Mouse (Mus musculus) c-Kit-positive CD71-positive TER-119-negative erythroid progenitor cells, embryonic 14.5 days (primary cell): ENCODE data around the gene Ankrd44.

Source experiments
- DNase-seq: peaks from one replicate; pipeline ENCODE4 v3.0.0-alpha.2; 2013; ENCODE audit warnings: low read depth

Ankrd44 gene

DNA sequence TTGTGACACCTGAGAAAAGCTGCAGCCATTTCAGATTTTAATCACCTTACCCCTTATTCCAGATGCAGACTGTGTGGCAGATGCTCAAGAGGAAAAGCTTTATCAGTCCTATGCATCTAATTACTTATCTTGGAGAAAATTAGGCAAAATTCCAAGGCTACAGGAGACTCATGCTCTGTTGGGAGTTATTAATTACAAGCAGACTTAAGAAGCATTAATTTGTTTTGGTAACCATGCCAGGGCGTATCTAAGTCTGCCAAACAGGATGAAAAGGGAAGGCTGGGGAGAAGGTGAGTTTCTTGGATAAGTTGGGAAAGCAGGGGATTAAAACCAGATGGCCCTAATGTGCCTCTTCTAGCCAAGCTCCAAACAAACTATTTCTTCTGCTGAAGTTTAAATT is 222.7 kb downstream of the Ankrd44 start:
- DNase-seq: no peak

DNA sequence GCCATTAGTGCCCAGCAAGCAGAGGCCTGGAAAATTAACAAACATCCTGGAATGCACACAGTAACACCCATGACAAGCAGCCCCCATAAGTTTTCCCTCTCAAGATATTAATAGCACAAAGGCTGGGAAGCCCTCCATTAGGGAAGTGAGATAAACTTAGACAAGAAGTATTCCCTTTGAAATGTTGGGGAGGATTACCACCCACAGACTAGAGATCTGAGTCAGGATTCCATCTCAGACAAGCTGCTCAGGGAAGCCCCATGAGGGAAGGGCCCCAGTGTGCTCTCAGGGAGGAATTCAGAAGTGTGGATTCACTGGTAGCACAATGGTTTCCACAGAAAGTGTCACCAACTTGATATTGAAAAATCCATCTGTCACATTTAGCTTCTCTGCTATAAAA is 223.3 kb downstream of the Ankrd44 start:
- no peak for DNase-seq

DNA sequence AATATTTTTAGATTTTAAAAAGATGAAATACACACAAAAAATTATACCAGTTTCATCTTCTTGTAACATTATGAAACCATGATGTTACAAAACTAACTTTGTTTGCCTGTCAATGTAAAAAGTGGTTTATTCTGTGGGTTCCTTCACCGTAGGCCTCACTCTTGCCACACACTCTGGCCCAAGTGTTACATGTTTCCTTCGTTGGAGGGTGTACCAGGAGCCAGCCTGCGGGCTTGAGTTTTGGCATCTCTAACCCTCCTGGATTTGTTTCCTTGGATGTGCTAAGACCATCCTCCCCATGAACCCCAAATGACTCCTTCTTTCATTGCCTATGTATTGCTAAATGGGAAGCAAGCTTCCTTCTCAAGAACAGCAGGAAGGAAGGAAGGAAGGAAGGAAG is 230.8 kb downstream of the Ankrd44 start:
- DNase-seq: no peak

DNA sequence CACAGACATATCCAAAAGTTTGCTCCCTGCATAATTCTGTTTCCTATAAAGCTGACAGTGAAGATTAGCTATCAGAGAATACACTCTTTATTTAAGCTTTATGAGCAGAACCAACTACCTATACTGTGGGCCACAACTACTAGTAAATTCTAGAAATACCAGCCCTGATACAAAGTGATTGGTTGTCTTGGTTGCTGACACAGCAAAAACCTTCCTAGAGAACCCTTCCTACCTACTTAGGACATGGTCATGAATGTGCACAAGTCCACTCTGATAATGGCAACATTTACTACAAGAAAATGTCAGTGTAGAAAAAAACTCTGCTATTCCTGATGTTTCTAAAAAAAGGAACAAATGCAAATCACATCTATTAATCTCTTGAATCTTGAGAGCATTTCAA is 234.4 kb downstream of the Ankrd44 start:
- no peak for DNase-seq

DNA sequence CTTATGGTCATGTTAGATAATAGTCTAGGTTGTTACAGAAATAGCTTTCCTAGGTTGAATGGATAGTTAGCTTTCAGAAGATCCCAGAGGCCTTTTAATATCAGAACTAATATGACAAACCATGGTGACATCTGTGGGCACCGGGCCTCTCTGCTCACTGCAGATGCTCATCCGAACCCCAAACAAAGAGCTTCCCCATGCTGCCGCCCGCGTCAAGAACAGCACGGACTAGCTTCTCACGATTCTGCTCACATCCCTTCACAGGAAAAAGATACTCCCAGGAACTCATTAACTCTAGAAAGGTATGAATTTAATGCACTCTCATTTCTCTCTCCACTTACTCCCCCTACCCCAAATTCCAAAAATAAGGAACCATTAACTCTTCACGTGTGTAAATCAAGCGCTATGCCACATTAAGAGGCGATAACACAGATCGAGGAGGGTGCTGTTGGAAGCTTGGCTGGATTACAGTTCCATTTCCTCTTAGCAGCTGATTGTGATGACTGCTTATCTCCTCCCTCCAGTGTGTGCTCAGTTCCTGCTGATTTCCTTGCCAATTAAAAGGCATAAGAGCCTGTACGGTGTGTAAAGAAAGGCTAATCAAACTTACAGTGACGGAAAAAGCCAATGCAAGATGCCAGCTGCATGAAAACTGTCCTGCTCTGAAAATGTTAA is 235.8 kb downstream of the Ankrd44 start:
- peak; percentile 9 for DNase-seq

DNA sequence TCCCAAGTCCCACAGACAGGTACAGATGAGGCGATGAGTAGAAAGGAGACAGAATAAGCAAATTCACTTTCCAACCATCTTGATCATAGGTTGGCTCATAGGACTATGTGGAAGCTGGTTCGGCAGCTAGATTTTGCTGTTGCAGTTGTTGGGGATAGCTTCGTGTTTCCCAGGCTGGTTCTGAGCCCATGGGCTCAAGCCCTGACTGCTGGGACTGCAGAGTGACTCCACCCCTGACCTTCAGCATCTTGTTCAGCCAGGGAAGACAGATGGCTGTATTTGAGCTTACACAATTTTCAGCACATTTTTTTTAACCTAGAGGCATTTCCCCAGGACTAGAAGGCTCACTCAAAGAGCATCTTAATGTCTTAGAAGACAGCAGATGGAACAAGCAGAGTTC is 237.7 kb downstream of the Ankrd44 start:
- DNase-seq: no peak

DNA sequence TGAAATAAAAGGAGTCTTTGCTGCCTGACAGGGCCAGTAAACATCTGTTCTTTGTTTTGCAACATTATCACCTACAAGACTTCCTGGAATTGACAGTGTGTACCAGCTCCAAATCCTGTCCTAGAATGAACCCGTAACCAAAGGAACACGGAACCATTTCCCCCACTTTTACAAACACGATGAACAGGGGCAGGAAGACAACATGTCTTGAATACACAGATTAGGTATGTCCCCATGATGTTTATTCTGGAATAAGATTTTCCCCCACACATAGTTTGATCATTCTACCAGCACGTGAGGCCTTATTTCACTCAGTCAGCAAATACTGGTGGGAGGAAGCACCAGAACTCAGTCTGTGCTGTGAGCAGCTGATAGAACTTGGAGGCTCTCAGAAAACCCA is 241.9 kb downstream of the Ankrd44 start:
- no peak for DNase-seq

DNA sequence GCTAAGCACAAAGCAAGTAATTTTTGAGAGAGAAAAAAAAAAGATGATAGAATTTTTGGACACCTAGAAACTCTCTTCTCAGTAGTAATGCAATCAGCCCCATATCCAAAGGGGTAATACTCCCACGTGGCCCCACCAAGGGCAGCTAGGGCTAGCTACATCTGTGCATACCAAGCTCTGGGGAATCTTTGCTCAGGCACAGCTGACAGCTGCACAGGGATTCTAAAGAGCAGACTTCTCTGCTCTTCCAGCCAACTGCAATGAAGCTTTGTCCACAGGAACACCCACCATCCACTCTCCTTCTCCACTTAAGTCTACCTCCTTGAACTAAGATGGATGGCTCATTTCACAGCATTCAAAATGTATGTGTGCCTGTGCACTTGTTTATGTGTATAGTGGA is 246.6 kb downstream of the Ankrd44 start:
- DNase-seq: no peak

DNA sequence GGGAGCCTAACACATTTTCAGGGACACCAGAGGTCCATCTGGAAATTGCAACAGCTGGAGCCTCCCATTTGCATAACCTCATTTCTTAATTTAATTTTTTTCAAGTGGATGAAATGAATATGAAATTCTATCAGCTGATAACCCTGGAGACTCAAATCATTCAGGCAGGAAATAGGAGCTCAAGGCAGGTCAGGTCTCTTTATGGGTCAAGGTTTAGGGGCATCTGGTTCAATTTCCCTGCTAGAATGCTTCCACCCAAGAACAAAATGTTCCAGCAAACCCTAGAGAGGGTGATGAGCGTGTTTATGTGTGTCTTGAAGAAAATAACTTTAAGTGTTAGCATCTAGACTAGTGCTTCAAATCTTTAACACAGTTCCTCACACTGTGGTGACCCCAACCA is 248.2 kb downstream of the Ankrd44 start:
- no peak for DNase-seq

DNA sequence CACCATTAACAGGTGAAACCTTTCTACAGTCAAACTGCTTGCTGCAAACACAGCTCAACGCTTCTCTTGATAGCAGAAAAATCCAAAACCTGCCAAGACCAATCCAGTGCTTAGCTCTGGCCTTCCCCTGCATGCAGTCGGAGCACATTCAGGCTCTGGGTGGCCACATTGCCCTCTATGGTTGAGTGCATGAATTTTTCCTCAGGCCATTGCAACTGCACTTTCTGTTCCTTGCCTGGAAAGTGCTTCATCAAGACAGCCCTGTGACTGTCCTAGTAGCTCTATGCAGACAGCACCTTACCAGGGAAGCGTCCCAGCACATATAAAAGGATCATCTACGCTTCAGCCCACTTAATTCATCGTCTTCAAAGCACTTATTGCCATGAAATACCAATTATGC is 250.7 kb downstream of the Ankrd44 start:
- no peak for DNase-seq

DNA sequence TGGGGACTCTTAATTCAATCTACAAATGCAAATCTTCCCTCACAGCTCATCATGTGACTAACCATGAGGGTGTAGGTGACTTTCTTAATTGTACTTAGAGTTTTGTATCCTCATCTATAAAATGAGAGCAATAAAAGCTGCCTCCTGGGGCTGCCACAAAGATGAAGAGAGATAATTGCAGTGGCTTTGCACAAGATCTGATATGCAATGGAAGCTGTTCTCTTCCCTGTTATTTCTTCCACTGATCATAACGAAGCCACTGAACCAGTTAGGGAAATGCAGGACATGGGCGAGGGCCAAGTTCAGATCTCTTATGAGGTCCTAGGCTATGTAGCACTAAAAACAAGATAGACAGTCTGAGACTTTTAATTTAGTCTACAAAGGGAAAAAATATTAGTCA is 258.2 kb downstream of the Ankrd44 start:
- no peak for DNase-seq

DNA sequence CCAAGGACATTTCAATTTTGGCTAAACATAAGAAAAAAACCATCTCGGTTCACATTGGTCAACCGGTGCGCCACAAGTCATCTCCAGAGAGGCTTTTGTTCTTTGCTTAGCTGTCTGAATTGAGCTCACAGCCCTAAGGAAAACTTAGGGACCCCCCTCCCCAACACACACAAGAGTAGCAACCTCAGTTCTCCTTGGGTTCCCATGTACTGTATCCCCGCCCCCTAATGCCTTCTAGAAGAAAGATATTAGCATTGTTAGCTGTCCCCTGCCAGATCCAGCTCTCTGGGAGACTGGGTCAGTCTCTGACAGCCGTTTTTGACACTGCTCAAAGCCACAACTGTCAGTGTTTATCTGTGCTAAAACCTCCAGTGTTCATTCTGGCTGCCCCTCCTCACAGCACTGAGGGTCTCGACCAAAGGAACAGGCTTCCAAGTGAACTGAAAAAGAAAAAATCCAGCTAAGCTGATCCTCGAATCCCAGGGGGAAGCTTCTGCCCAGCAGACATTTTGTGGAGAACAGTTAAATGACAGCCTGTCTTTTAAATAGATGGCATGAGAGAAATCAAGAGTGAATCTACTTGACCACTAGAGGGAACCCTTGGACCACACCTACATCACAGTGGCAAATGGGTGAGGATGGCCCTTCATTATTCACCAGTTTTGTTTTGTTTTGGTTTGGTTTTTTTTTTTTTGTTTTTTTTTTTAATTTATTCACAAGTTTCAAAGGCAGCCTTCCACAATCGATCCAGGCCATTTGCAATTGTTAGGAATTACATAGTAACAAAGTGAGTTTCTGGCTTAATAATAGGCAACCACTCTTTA is 260.4 kb downstream of the Ankrd44 start:
- DNase-seq: peak; percentile 40

DNA sequence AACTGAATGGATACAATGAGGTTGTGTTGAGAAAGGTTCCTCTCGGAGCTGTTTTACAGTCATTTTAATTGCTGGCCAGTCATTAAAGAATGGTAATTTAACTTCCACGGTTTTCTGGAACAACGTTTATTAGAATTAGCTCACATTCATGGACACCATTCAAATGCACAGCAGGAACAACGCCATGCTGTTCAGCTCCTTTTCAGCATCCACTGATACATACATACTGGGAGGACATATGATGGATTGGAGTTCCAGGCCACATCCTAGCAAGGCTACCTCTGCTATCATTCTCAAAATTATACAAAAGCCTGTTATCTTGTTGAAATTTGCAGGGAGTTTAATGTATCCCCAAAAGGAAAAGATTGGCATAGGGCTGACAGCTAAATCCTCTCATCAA is 261.1 kb downstream of the Ankrd44 start:
- no peak for DNase-seq

DNA sequence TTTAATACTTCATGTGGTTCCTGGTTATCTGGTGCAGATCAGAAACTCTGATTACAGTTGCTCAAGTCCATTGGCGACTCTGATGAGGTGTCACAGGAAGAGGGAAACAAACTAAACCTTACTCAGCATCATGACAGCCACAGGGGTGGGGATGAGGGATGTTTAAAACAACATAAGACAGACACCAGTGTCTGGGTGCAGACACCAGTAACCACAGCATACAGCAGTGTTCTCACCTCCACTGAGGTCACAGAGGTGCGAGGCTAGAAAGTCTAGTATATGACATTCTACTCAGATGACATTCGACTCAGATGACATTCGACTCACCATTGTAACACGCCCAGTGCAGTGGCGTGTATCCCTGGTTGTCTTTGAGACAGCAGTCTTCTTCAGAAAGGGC is 265.5 kb downstream of the Ankrd44 start:
- DNase-seq: no peak

DNA sequence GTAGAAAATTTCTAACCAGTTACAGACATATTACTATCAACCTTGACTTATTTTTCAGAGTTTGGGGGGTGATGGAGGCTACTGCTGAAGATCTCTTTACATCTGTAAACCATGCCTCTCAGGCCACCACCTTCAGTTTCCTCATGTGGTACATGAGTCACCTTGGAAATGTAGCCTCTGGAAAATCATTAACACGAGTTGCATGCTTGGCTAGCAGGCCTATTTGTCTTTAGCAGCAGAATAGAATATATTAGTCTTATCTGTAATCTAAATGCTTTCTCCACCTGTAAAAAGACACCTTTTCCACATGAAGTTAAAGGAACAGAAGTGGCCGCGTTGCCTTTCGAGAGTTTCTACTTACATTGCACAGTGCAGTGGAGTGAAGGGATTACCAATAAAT is 267.6 kb downstream of the Ankrd44 start:
- no peak for DNase-seq

DNA sequence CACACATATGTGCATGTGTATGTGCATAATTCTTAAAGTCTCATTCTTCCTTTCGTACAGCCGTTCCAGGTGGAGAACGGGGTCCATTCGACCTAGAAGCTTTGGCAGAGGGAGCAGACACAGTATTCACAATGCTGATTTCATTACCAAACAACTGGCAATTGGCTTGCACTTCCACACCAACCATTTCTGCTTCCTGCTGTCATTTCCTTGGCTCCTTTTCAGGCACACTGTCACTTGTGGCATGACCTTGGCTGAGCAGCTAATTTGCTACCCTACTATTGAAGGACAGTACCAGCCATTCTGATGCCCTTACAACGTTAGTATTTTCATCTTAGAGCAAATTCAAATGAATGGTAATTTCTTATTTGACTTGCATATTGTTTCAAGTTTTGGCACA is 277.9 kb downstream of the Ankrd44 start:
- no peak for DNase-seq

DNA sequence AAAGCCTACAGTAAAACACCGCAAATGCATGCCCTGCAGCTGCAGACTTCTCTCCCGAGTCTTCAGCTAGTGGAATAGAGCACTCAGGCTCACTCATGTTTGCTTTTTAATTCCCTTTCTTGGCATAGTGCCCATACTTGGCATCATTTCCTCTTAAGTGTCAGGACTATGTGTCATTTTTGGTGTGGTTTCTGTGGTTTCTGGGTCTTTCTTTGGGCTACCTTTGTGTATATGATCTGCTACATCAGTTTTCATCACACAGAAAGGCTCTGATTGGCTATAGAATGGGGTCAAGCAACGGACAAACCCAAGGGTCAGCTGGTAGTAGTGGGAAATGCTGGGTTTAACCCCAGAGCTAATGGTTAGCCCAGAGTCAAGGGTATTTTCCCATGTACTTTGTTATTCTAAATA is 278.8 kb downstream of the Ankrd44 start:
- DNase-seq: no peak

DNA sequence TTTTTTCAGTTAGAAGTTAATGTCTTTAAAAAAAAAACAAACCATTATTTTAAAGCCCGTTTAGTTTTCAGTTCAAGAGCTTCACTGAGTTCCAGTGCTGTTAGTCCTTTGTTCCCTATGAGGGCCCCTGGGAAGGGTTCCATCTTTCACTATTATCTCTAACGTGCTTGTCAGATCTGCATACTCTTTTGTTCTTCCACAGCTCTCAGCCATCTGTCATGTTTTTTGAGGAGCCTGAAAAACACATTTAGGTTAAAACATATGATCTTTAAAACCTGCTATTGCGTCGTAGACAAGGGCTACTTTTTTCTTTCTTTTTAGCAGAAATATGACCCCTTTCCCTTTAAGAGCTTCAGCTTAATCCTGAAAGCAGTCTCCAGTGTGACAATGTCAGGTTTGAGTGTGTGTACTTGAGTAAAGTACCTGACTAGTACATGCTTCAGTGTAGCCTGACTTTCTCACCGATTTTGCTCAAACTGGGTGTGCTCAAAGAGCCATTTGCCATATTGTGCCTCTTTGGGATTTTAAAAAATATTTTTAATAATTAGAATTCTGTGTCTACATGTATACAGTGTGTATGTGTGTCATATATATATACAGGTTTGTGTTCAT is 285.9 kb downstream of the Ankrd44 start:
- DNase-seq: no peak

DNA sequence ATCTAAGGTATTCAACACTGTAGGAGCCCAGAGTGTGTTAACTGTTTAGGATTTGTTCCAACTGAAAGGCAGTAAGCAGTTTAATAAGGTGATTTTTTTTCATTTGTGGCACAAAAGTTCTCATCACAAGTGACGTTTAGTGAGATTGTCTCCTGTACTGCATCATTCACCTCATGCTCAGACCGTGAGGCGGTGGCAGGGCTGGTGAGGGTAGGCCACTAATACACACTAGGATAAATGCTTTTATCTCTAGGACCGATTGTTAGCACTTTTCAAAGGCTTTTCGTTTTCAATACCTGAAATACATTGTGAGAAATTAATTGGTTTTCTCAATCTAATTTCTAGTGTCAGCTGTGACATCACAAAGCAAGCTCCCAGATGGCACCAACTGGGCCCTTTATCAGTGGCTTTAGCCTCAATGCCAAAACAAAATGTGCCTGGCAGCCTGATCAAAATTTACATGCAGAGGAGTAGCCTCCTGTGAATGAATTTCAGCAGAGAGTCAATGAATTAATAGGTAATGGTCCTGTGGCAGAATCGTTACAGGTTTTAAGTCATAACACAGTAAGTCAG is 286.6 kb downstream of the Ankrd44 start:
- no peak for DNase-seq

DNA sequence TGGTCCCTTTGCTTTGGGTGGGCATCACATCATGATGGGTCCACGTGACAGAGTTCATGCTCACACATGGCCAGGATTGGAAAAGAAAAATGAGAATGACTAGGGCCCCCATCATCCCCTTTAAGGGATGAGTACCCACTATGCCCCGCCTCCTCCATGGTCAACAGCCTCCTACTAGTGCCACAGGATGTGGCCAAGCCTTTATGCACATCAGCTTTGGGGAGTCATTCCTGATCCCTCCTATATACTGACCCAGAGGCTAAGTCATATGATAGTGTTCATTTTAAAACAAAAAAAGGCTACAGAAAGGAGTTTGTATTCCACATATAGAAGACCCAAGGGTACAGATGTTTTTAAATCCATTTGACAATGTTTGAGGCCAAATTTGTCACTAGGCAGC is 287.1 kb downstream of the Ankrd44 start:
- DNase-seq: no peak

DNA sequence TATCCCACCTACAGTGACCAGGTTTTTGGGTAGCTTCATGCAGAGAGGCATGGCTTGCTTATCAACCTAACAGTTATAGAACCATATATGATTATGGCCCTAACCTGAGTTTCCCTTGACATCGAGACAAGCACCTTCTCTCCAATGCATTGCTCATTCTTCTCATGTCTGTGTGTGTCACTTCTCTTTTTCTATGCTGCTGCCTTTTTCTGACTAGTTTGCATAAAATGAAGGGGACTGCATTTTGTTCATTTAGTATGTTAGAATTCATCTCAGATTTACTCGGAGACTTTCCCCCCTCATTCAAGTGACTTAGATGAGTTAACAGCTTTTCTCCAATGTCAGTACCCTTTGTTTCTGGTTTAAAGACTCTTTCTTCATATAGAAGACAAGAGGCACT is 288.8 kb downstream of the Ankrd44 start:
- no peak for DNase-seq

DNA sequence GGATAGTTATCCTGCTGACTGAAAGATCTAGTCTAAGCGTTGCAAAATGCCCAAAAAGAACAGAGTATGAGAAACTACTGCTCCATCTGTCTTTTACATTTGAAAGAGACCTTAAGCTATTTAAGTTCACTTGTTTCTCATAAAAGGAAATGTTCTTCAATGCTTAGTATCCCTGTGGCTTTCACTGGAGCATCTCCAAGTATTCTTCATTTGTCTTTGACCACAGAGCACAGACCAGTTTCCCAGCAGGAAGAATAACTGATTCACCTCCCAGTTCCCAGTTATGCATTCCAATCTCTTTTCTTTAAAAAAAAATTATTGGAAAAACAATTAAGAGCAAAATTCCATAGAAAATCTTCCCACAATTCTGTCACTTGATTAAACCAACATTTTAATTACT is 297.1 kb downstream of the Ankrd44 start:
- no peak for DNase-seq

DNA sequence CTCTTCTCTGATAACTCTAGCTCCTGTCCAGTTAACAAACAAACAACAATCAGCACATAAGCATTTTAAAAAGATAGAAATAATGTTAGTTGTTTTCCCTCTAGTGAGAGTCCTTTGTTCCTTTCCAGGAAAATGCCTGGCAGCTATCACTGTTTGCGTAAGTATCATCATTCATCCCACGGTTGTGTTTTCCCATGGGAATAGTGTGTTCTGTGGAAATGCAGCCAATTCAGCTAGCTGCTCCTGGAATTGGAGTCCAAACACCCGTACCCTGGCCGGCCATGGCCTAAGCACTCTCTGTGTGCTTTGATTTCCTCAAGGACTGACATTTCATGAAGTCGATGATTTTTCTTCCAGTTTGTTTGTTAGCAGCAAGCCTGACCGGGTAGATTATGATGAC is 311.2 kb downstream of the Ankrd44 start:
- DNase-seq: no peak
